Comparison of ENCODE assay signal across 8 mouse cellular contexts in genomic region chr3:127547882-127548281, GRCm38 (mm10). TPM values are rescaled to one million over a fixed set of nuclear protein-coding genes. Genes with fewer than 3 reads are reported as not detected.
DNase-seq lines count a peak whose midpoint lies in the region; ATAC-seq and TF ChIP-seq lines count a peak whose summit lies in the region.
"Had no signal": no experiment of that assay in that cellular context is flagged by ENCODE, and none has a peak within 500 bp of the region (broad histone marks: within the 10 kb centered on the region; RNA-seq: fewer than 3 reads in every experiment).

No protein-coding gene starts in this region.

- no peak for TF ChIP-seq POLR2A in ES-Bruce4 (IDR thresholded peaks at IDR 0.05; ENCODE audit: insufficient read depth, low read length)

- H3K4me3 ChIP-seq in kidney, postnatal 0 days (replicated peaks; ENCODE audit: low read depth, low read length): no peak overlapping the region
- H3K4me3 ChIP-seq in ES-Bruce4 (ENCODE audit: low read depth, low read length): no peak overlapping the region
- H3K4me3 ChIP-seq: embryonic facial prominence, embryonic 12.5 days had no signal

- no peaks in the 10 kb centered on the region for H3K4me1 ChIP-seq in kidney, postnatal 0 days (replicated peaks; ENCODE audit: insufficient read depth, low read length)
- no peaks in the 10 kb centered on the region for H3K4me1 ChIP-seq in ES-Bruce4 (ENCODE audit: control insufficient read depth, insufficient read depth, low read length)

- H3K27me3 ChIP-seq in kidney, postnatal 0 days (ENCODE audit: insufficient read depth, low read length): no peaks in the 10 kb centered on the region
- no peaks in the 10 kb centered on the region for H3K27me3 ChIP-seq in ES-Bruce4 (ENCODE audit: control insufficient read depth, insufficient read depth, low read length, poor library complexity, severe bottlenecking)
- H3K27me3 ChIP-seq: embryonic facial prominence, embryonic 12.5 days had no signal

- H3K9ac ChIP-seq in kidney, postnatal 0 days (ENCODE audit: low read depth, low read length): no peak overlapping the region
- H3K9ac ChIP-seq in ES-Bruce4 (ENCODE audit: low read depth, poor library complexity, severe bottlenecking): no peak overlapping the region
- H3K9ac ChIP-seq: embryonic facial prominence, embryonic 12.5 days had no signal

- peak; percentile 69 for TF ChIP-seq CTCF in kidney, postnatal 0 days (IDR thresholded peaks at IDR 0.05; ENCODE audit: low read depth)
- TF ChIP-seq CTCF in ES-Bruce4 (IDR thresholded peaks at IDR 0.05; ENCODE audit: low read depth, low read length): peak; percentile 23

- DNase-seq in kidney, postnatal 0 days (ENCODE audit: low spot score): peak; percentile 39
- no peak for DNase-seq in kidney, adult 11 months
- DNase-seq in A20 (ENCODE audit: low read depth, low spot score): peak; percentile 55
- DNase-seq in embryo, embryonic 11 days: peak; percentile 49
- peak; percentile 38 for DNase-seq in naive thymus-derived CD4-positive, alpha-beta T cell, adult 2 months (ENCODE audit: low read depth)
- DNase-seq in heart, adult 9 months (ENCODE audit: low spot score in 2 of 2): no peak

- H3K4me2 ChIP-seq in kidney, postnatal 0 days (ENCODE audit: low read length): no peak overlapping the region
- H3K4me2 ChIP-seq: embryonic facial prominence, embryonic 12.5 days had no signal

- H3K36me3 ChIP-seq in kidney, postnatal 0 days (ENCODE audit: insufficient read depth, low read length): peaks cover 13% of the 10 kb centered on the region
- H3K36me3 ChIP-seq in ES-Bruce4 (ENCODE audit: control insufficient read depth, insufficient read depth, low read length, poor library complexity, severe bottlenecking): peaks cover 17% of the 10 kb centered on the region

- ATAC-seq in kidney, postnatal 0 days (replicated peaks; ENCODE audit: low FRiP score, low read depth): no peak

- H3K27ac ChIP-seq in kidney, postnatal 0 days: no peak overlapping the region
- no peak overlapping the region for H3K27ac ChIP-seq in ES-Bruce4 (ENCODE audit: insufficient read depth, low read length)
- H3K27ac ChIP-seq: embryonic facial prominence, embryonic 12.5 days had no signal

- 47% methylated on average over 5 of the region's 5 CpGs for WGBS in kidney, postnatal 0 days

- no peak for TF ChIP-seq EP300 in ES-Bruce4 (IDR thresholded peaks at IDR 0.05; ENCODE audit: insufficient read depth, low read depth, low read length)

- no peaks in the 10 kb centered on the region for H3K9me3 ChIP-seq in kidney, postnatal 0 days (replicated peaks; ENCODE audit: low read length)
- H3K9me3 ChIP-seq in ES-Bruce4 (replicated peaks; ENCODE audit: control insufficient read depth, insufficient read depth, low read length, poor library complexity, severe bottlenecking): no peaks in the 10 kb centered on the region
- H3K9me3 ChIP-seq: embryonic facial prominence, embryonic 12.5 days had no signal

RNA-seq across cellular contexts. Expression of gene Larp7, which starts 5.3 kb away (rescaled TPM):
- 46.1 and 52.2 TPM in 2 replicates for polyA plus RNA-seq in kidney, postnatal 0 days (2015; fragmentation: Nextera tagmentation; extraction: Ambion mirVana)
- polyA plus RNA-seq in ES-Bruce4 (2011; ENCODE audit: insufficient read depth, insufficient read length, low read depth, missing spikeins): 110 and 116 TPM in 2 replicates

RNA-seq across cellular contexts. Expression of gene Zgrf1, which starts 5.4 kb away (rescaled TPM):
- 2.3 and 3.2 TPM in 2 replicates for polyA plus RNA-seq in kidney, postnatal 0 days (2015; fragmentation: Nextera tagmentation; extraction: Ambion mirVana)
- polyA plus RNA-seq in ES-Bruce4 (2011; ENCODE audit: insufficient read depth, insufficient read length, low read depth, missing spikeins): 27.5 and 28.3 TPM in 2 replicates

RNA-seq across cellular contexts. Expression of gene Ank2, which starts 48.7 kb away (rescaled TPM):
- 4.1 and 4.7 TPM in 2 replicates for polyA plus RNA-seq in kidney, postnatal 0 days (2015; fragmentation: Nextera tagmentation; extraction: Ambion mirVana)
- polyA plus RNA-seq in ES-Bruce4 (2011; ENCODE audit: insufficient read depth, insufficient read length, low read depth, missing spikeins): 29.9 and 31.4 TPM in 2 replicates

Comparison
In these comparisons a context has a peak if more than half of its experiments do, and no peak if none do; other contexts are left out.
1. DNase-seq: peak in kidney, postnatal 0 days (single experiment), A20 (single experiment), embryo, embryonic 11 days (single experiment) and naive thymus-derived CD4-positive, alpha-beta T cell, adult 2 months (single experiment); none in kidney, adult 11 months (single experiment) and heart, adult 9 months (0 of 2).